Mouse (Mus musculus) embryonic fibroblast, embryonic 13.5 days (primary cell): ENCODE measurements around the gene Znrf4.

Source experiments
- CTCF ChIP-seq: IDR thresholded peaks from 2 replicates; pipeline ENCODE4 v1.5.1; 2011; ENCODE audit warnings: mild to moderate bottlenecking, control low read depth, low read length, moderate library complexity, borderline replicate concordance; ENCODE audit not compliant: insufficient read depth
- POLR2A ChIP-seq: IDR thresholded peaks from 2 replicates; pipeline ENCODE4 v1.6.1; 2011; ENCODE audit warnings: low read depth, mild to moderate bottlenecking, control low read depth, low read length, moderate library complexity

DNA sequence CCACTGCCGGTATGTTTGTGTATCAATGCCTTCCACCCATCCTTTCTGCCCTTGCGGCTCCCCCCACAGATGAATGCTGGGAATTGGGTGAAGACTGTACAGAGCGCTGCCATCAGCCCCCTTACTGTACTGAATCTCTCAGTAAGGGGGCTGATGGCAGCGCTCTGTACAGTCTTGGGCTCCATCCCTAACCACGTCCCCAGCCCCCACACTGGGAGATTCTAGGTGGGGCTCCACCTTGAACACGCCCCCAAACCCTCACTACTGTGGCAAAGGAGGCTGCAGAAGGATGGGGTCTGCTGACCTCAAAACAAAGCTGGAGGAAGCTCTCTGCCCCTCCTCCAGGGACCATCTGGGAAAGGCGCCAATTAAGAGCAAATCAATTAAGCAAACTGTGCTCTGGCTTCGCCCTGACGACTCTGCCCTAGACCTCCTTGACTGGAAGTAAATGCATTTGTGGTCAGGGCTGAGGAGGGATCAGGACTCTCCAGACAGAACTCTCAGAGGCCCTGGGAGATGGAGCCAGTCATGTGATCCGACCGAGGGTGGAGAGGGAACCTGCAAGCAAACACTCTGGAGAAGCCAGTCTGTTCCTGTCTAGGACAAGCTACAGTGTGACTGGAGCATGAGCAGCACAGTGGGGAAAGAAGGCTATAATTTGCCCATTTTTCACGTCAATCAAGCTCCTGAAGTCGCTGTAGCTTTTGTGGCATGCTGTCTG lies 3.6 kb upstream of the Znrf4 start:
- no peak for TF ChIP-seq CTCF
- TF ChIP-seq POLR2A, result no peak
